Mouse (Mus musculus) CH12.LX (cell line): Measurements from ENCODE around the gene Pip5k1b. TPM values are rescaled to one million over a fixed set of nuclear protein-coding genes. Genes with fewer than 3 reads are reported as not detected.

ENCODE experiments used
- DNase-seq: peaks from one replicate; pipeline ENCODE4 v3.0.0-alpha.2; 2013; ENCODE audit errors: extremely low read depth
- H3K27ac ChIP-seq: 2 replicates; pipeline ENCODE4 v1.5.1; 2012; ENCODE audit warnings: low read depth, mild to moderate bottlenecking, control low read depth, moderate library complexity; ENCODE audit not compliant: insufficient read depth
- H3K27me3 ChIP-seq: replicated peaks from 2 replicates; pipeline ENCODE3; 2012; ENCODE audit warnings: inconsistent platforms
- H3K36me3 ChIP-seq, 2 experiments: replicated peaks in 1 of 2; 2 replicates each; pipeline versions ENCODE3 to v1.6.1; 2012; ENCODE audit warnings: inconsistent platforms in 1 of 2, low read length in 1 of 2, mild to moderate bottlenecking in 1 of 2, mixed read lengths in 1 of 2, moderate library complexity in 1 of 2; ENCODE audit not compliant: control insufficient read depth in 1 of 2, insufficient read depth in 1 of 2
- H3K4me1 ChIP-seq, 2 experiments: 2 replicates each; pipeline ENCODE4 v1.6.1; 2012; ENCODE audit warnings: inconsistent platforms in 1 of 2, moderate library complexity in 1 of 2; ENCODE audit not compliant: insufficient read depth in 2 of 2, control insufficient read depth in 1 of 2
- H3K4me2 ChIP-seq: 2 replicates; pipeline ENCODE4 v1.6.1; 2012; ENCODE audit warnings: low read depth, mild to moderate bottlenecking, control low read depth; ENCODE audit not compliant: poor library complexity, insufficient read depth, severe bottlenecking
- H3K4me3 ChIP-seq, 3 experiments: fragments of 150-350 bp in 1 of 3; sonication (generic) in 1 of 3; replicated peaks in 1 of 3; 2 replicates each; pipeline versions ENCODE3 to v1.5.1; 2011 to 2012; ENCODE audit warnings: low read depth in 2 of 3, low read length in 2 of 3, mild to moderate bottlenecking in 2 of 3, moderate library complexity in 2 of 3, control low read depth in 1 of 3, improper control_type of control experiment in 1 of 3, inconsistent platforms in 1 of 3, mixed read lengths in 1 of 3; ENCODE audit not compliant: poor library complexity in 1 of 3
- H3K79me2 ChIP-seq: replicated peaks from 2 replicates; pipeline ENCODE4 v1.6.1; 2012; ENCODE audit warnings: mild to moderate bottlenecking, moderate library complexity; ENCODE audit not compliant: control insufficient read depth, poor library complexity, insufficient read depth, severe bottlenecking; ENCODE audit errors: extremely low read depth
- H3K9ac ChIP-seq: 2 replicates; pipeline ENCODE4 v1.6.1; 2012; ENCODE audit warnings: low read depth, mild to moderate bottlenecking, control low read depth, moderate library complexity; ENCODE audit not compliant: insufficient read depth
- H3K9me3 ChIP-seq: replicated peaks from 2 replicates; pipeline ENCODE3; 2012; ENCODE audit warnings: low read length, inconsistent platforms, mixed read lengths
- BHLHE40 ChIP-seq: IDR thresholded peaks from 2 replicates; pipeline ENCODE4 v1.6.1; 2011; ENCODE audit warnings: mild to moderate bottlenecking, low read depth, low read length, improper control_type of control experiment
- CHD1 ChIP-seq: IDR thresholded peaks from 2 replicates; pipeline ENCODE4 v1.6.1; 2012; ENCODE audit warnings: low read depth, low read length, improper control_type of control experiment, inconsistent platforms
- CHD2 ChIP-seq: IDR thresholded peaks from 2 replicates; pipeline ENCODE4 v1.6.1; 2011; ENCODE audit warnings: low read length, improper control_type of control experiment
- E2F4 ChIP-seq: IDR thresholded peaks from 2 replicates; pipeline ENCODE4 v1.6.1; 2011; ENCODE audit warnings: low read depth, low read length, improper control_type of control experiment; ENCODE audit not compliant: insufficient replicate concordance
- ELF1 ChIP-seq: IDR thresholded peaks from 2 replicates; pipeline ENCODE4 v1.6.1; 2014; ENCODE audit warnings: low read depth, mild to moderate bottlenecking, inconsistent platforms, low read length, improper control_type of control experiment
- EP300 ChIP-seq: IDR thresholded peaks from 2 replicates; pipeline ENCODE4 v1.6.1; 2011; ENCODE audit warnings: low read length, improper control_type of control experiment
- GABPA ChIP-seq: IDR thresholded peaks from 2 replicates; pipeline ENCODE4 v1.6.1; 2012; ENCODE audit warnings: low read depth, low read length, improper control_type of control experiment, inconsistent platforms; ENCODE audit not compliant: insufficient replicate concordance
- HCFC1 ChIP-seq: IDR thresholded peaks from 2 replicates; pipeline ENCODE4 v1.6.1; 2012; ENCODE audit warnings: low read depth, mild to moderate bottlenecking, inconsistent platforms, low read length, improper control_type of control experiment
- MAFK ChIP-seq: IDR thresholded peaks from 2 replicates; pipeline ENCODE4 v1.6.1; 2011; ENCODE audit warnings: low read length, improper control_type of control experiment; ENCODE audit not compliant: insufficient replicate concordance
- MAX ChIP-seq: IDR thresholded peaks from 2 replicates; pipeline ENCODE4 v1.6.1; 2011; ENCODE audit warnings: low read length, improper control_type of control experiment
- MAZ ChIP-seq: IDR thresholded peaks from 2 replicates; pipeline ENCODE4 v1.6.1; 2012; ENCODE audit warnings: low read depth, mild to moderate bottlenecking, inconsistent platforms, low read length, improper control_type of control experiment, moderate library complexity
- MEF2A ChIP-seq: IDR thresholded peaks from 2 replicates; pipeline ENCODE4 v1.6.1; 2014; ENCODE audit warnings: low read depth, mild to moderate bottlenecking, inconsistent platforms, low read length, improper control_type of control experiment, borderline replicate concordance
- MXI1 ChIP-seq: IDR thresholded peaks from 2 replicates; pipeline ENCODE4 v1.6.1; 2011; ENCODE audit warnings: mild to moderate bottlenecking, low read depth, low read length, improper control_type of control experiment
- MYC ChIP-seq: IDR thresholded peaks from 2 replicates; pipeline ENCODE4 v1.6.1; 2011; ENCODE audit warnings: low read depth, mild to moderate bottlenecking, improper control_type of control experiment, low read length
- NRF1 ChIP-seq: IDR thresholded peaks from 2 replicates; pipeline ENCODE4 v1.6.1; 2014; ENCODE audit warnings: low read depth, mild to moderate bottlenecking, inconsistent platforms, low read length, improper control_type of control experiment, moderate library complexity
- PAX5 ChIP-seq: IDR thresholded peaks from 2 replicates; pipeline ENCODE4 v1.6.1; 2012; ENCODE audit warnings: low read length, inconsistent platforms, mixed read lengths
- POLR2A ChIP-seq: IDR thresholded peaks from 2 replicates; pipeline ENCODE4 v1.6.1; 2011; ENCODE audit warnings: low read depth, mild to moderate bottlenecking, improper control_type of control experiment, low read length
- RAD21 ChIP-seq: IDR thresholded peaks from 2 replicates; pipeline ENCODE4 v1.6.1; 2011; ENCODE audit warnings: low read depth, mild to moderate bottlenecking, low read length, improper control_type of control experiment, moderate library complexity
- RCOR1 ChIP-seq: conservative IDR thresholded peaks from 2 replicates; pipeline ENCODE4 v1.6.1; 2012; ENCODE audit warnings: low read depth, mild to moderate bottlenecking, inconsistent platforms, low read length, improper control_type of control experiment
- SIN3A ChIP-seq: IDR thresholded peaks from 2 replicates; pipeline ENCODE4 v1.6.1; 2012; ENCODE audit warnings: low read length, improper control_type of control experiment, inconsistent platforms
- TBP ChIP-seq: conservative IDR thresholded peaks from 2 replicates; pipeline ENCODE4 v1.6.1; 2011; ENCODE audit warnings: low read depth, low read length, improper control_type of control experiment
- USF2 ChIP-seq: conservative IDR thresholded peaks from 2 replicates; pipeline ENCODE4 v1.6.1; 2011; ENCODE audit warnings: low read depth, low read length, improper control_type of control experiment
- ZC3H11A ChIP-seq: IDR thresholded peaks from 2 replicates; pipeline ENCODE4 v1.6.1; 2012; ENCODE audit warnings: low read depth, mild to moderate bottlenecking, inconsistent platforms, low read length, improper control_type of control experiment
- ZKSCAN1 ChIP-seq: IDR thresholded peaks from 2 replicates; pipeline ENCODE4 v1.6.1; 2012; ENCODE audit warnings: low read depth, inconsistent platforms, low read length, improper control_type of control experiment, borderline replicate concordance
- ZMIZ1 ChIP-seq: IDR thresholded peaks from 2 replicates; pipeline ENCODE4 v1.6.1; 2012; ENCODE audit warnings: low read depth, mild to moderate bottlenecking, inconsistent platforms, low read length, improper control_type of control experiment
- dilution Hi-C: fragments of 300-500 bp; cut with MboI; formaldehyde crosslinking; loops from 2 replicates; pipeline ENCODE4 v1.14.3; 2020; ENCODE audit warnings: low sequenced_read_pairs; ENCODE audit not compliant: extremely low pct_unique_long_range_greater_than_20kb, extremely low pct_ligation_motif_present
- in situ Hi-C: fragments of 300-500 bp; cut with MboI; formaldehyde crosslinking; loops from 3 replicates; pipeline ENCODE4 v1.14.3; 2019; ENCODE audit warnings: low sequenced_read_pairs, low pct_ligation_motif_present, low pct_unique_long_range_greater_than_20kb, mixed read lengths
- polyA plus RNA-seq: library from polyadenylated mRNA; unstranded; fragments of >175 nt; gene quantifications from 2 replicates; pipeline ENCODE4 v1.2.1, GENCODE M21; 2012; ENCODE audit warnings: low read depth; ENCODE audit not compliant: insufficient read length
- total RNA-seq, 2 experiments: library from RNA; depleted of rRNA; stranded (reverse); fragments of 300-350 nt in 1 of 2; fragments of >200 nt in 1 of 2; gene quantifications; 2 replicates each; pipeline ENCODE4 v1.2.3; 2012 to 2014

The Pip5k1b gene
- total and polyA plus RNA-seq, 3 experiments: 1.7 to 2.9 (median 2.0) TPM

GRCm38 (mm10) chr19:24453379-24453778 lies 102.3 kb downstream of the Pip5k1b start:
- no peak for DNase-seq
- in situ Hi-C loops: no loop called here
- no peak overlapping the region for H3K9ac ChIP-seq
- dilution Hi-C loops: no loop called here
- peaks cover 5 to 24% of the 10 kb centered on the region in 2 experiments for H3K4me1 ChIP-seq
- no peak overlapping the region for H3K4me3 ChIP-seq
- no peak overlapping the region for H3K27ac ChIP-seq
- H3K27me3 ChIP-seq: no peaks in the 10 kb centered on the region
- H3K9me3 ChIP-seq: peaks cover 2% of the 10 kb centered on the region
- H3K79me2 ChIP-seq: no peaks in the 10 kb centered on the region
- no peaks in the 10 kb centered on the region for H3K36me3 ChIP-seq
- no peak overlapping the region for H3K4me2 ChIP-seq
- TF ChIP-seq MEF2A (no peak), ZC3H11A (no peak), MAFK (no peak), USF2 (no peak), MAZ (no peak), GABPA (no peak), POLR2A (no peak), MYC (no peak), MAX (no peak), RAD21 (no peak), TBP (no peak), NRF1 (no peak), RCOR1 (no peak)

GRCm38 (mm10) chr19:24452441-24452898 lies 103.2 kb downstream of the Pip5k1b start:
- Histone ChIP-seq H3K27ac (no peak overlapping the region), H3K9ac (no peak overlapping the region)
- dilution Hi-C loops: no loop called here

More at GRCm38 (mm10) chr19:24452441-24452898, 103.2 kb downstream of the Pip5k1b start:
- no peak for TF ChIP-seq ELF1
- TF ChIP-seq CHD1: no peak
- no peak for TF ChIP-seq PAX5
- TF ChIP-seq E2F4: no peak
- no peak for TF ChIP-seq ZKSCAN1
- no peak for TF ChIP-seq MXI1
- TF ChIP-seq SIN3A: no peak
- TF ChIP-seq EP300: no peak
- no peak for TF ChIP-seq CHD2
- no peak for TF ChIP-seq HCFC1
- no peak for TF ChIP-seq BHLHE40
- no peak for TF ChIP-seq ZMIZ1
- TF ChIP-seq, all 38 proteins: peak for 0
- in situ Hi-C loops: no loop called here
- Histone ChIP-seq H3K79me2 (no peaks in the 10 kb centered on the region), H3K4me1 (peaks cover 5 to 29% of the 10 kb centered on the region in 2 experiments), H3K9me3 (peaks cover 2% of the 10 kb centered on the region), H3K4me2 (no peak overlapping the region), H3K4me3 (no peak overlapping the region), H3K36me3 (no peaks in the 10 kb centered on the region), H3K27me3 (no peaks in the 10 kb centered on the region)
- no peak for DNase-seq
